Mouse (Mus musculus) brown adipose tissue, adult 24 weeks (tissue): ENCODE results near the gene Hsd17b14. TPM values are rescaled to one million over a fixed set of nuclear protein-coding genes. Genes with fewer than 3 reads are reported as not detected.

Source experiments
- H3K27ac ChIP-seq: fragments of 200-500 bp; replicated peaks from 2 replicates; pipeline ENCODE4 v1.5.1; 2012; ENCODE audit warnings: low read depth, mild to moderate bottlenecking, low read length
- H3K4me1 ChIP-seq: fragments of 200-500 bp; 2 replicates; pipeline ENCODE4 v1.6.1; 2012; ENCODE audit warnings: low read length, mixed read lengths; ENCODE audit not compliant: control insufficient read depth, insufficient read depth, insufficient read length
- H3K4me3 ChIP-seq: fragments of 200-500 bp; 2 replicates; pipeline ENCODE4 v1.5.1; 2012; ENCODE audit warnings: low read depth, mild to moderate bottlenecking, low read length, moderate library complexity; ENCODE audit not compliant: insufficient read depth
- polyA plus RNA-seq: library from polyadenylated mRNA; stranded (reverse); fragments of >200 nt; gene quantifications from 2 replicates; pipeline ENCODE4 v1.2.4, GENCODE M21; 2012; ENCODE audit not compliant: missing spikeins, insufficient read depth, insufficient read length

The Hsd17b14 gene
- polyA plus RNA-seq, 1 experiment, result not detected

DNA sequence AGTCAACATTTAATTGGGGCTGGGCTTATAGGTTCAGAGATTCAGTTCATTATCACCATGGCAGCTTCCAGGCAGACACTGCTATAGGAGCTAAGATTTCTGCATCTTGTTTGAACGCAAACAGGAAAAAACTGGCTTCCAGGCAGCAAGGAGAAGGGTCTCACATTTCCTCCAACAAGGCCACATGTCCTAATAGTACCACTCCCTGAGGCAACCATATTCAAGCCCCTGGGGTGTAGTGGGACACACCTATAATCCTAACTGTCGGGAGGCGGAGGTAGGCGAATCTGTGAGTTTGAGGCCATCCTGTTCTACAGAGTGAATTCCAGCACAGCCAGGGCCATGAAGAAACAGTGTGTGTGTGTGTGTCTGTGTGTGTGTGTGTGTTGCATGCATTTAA, 40.5 kb downstream of the Hsd17b14 start:
- no peak overlapping the region for H3K4me3 ChIP-seq
- H3K4me1 ChIP-seq, result no peaks in the 10 kb centered on the region

DNA sequence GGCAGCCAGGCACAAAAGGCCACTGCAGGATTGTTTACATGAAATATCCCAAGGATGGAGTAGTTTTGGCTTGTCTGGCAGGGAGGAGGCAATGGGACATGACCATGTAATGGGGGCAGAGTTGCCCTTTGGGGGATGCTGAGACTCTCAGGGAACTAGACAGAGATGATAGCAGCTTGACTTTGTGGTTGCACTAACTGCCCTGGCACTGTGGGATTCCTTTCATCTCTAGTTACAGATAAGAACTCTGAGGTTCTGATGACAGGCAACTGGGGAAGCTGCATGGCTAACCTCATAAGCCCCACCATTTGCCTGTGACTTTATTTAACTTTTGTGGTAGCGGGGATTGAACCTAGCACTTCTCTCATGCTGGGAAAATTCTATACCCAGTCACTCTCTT, 41.4 kb downstream of the Hsd17b14 start:
- no peak overlapping the region for H3K4me3 ChIP-seq
- no peak overlapping the region for H3K27ac ChIP-seq
- H3K4me1 ChIP-seq, result no peaks in the 10 kb centered on the region

More for the DNA sequence above, 40.5 kb downstream of the Hsd17b14 start:
- H3K27ac ChIP-seq, result no peak overlapping the region

DNA sequence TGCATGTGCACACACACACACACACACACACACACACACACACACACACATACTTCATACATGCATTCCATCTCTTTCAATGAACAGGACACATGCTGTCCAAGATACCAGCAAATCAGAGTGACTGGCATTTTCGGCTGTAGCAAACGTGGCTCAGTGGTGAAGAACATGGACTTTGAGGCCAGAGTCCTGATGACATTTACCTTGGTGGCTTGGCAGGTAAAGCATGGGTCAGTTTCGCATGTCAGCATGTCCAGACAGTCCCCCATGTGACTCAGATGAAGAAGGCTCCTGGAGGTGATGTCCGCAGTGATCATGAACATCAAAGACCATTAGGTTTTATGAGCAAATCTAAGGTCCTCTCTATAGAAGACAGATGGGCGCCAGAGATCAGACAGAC, 42.3 kb downstream of the Hsd17b14 start:
- no peak overlapping the region for H3K4me3 ChIP-seq
- no peaks in the 10 kb centered on the region for H3K4me1 ChIP-seq
- H3K27ac ChIP-seq, result no peak overlapping the region

DNA sequence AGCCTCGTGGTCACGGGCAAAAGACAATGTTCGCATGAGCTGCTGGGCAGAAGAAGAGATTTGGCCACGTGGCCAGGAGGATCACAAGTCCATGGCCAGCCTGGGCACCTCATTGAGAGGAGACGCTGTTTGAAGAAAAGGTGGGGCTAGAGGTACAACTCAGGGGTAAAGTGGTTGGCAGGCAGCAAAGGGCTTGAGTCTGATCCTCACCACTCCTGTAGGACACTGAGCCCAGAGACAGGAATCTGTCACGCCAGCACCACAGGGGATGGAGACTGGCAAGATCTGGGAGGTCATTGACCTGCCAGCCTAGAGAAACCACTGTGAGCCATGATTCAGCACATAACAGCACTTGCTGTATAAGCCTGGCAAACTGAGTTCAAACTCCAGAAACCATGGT, 42.8 kb downstream of the Hsd17b14 start:
- no peak overlapping the region for H3K4me3 ChIP-seq
- H3K4me1 ChIP-seq, result no peaks in the 10 kb centered on the region
- H3K27ac ChIP-seq, result no peak overlapping the region

DNA sequence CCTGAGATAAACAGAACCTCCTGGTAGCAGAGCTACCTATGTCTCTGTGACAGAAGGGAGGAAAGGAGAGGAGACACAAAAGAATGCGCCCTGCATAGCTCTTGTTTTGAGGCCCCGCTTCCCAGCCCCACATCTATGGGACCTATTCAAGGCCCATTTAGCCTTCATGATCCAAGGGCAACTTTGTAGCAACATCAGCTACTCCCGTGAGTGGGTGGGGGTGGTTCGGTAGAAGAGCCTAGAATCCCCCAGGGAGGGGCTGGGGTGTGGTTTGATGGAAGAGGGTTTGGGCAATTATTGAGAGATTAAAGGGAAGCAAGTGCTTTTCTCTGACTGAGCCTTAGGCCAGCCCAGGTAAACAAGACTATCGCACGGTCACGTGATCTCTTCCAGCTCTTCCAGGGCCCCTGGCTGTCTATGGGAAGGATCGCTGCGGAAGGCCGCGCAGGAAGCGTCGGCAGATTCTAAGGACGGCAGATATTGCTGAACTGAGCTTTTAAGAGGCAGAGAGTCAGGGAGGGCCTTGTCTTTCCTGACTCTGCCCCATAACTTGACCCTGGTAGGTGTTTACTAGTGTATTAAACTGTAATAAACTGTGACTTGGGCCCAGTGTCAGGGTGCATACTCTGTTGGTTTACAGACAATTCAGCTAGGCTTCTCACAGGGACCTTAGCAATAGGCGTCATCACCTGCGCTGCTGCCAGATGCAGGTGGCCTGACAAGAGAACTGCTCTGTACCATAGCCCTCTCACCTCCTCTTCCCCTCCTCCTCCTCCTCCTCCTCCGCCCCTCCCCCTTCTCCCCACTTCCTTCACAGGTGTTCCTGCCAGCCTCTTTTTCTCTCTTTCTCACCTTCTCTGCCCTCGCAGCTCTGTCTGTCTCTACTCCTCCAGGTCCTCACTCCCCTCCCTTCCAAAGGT, 44.5 kb downstream of the Hsd17b14 start:
- Histone ChIP-seq H3K4me1 (no peaks in the 10 kb centered on the region), H3K4me3 (no peak overlapping the region), H3K27ac (no peak overlapping the region)

DNA sequence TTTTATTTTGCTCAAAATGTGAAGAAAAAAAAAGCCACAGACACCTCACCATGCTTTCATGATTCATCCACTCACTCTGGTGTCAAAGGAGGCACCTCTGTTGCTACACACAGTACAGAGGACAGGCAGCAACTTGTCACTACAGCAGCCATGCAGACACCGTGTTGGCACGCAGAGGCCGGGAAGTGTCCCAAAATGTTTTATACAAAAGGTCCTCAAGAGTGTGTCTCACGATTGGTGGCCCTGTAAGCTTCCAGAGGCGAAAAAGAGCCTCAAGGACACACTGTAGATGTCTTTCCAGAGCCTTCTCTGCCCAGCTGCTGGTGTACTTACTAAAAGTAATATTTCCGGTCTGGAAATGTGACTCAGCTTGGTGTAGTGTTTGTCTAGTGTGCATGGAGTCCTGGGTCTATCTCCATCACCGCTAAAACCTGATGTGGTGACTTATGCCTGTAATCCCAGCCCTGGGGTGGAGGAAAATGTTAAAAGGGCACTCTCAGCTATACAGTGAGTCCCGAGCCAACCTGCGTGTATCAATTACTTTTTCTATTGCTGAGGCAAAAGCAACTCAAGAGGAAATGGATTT, 51.1 kb downstream of the Hsd17b14 start:
- Histone ChIP-seq H3K4me3 (no peak overlapping the region), H3K27ac (peak overlapping the region; percentile 20; the same call in 1 of the 2 replicates), H3K4me1 (no peaks in the 10 kb centered on the region)

DNA sequence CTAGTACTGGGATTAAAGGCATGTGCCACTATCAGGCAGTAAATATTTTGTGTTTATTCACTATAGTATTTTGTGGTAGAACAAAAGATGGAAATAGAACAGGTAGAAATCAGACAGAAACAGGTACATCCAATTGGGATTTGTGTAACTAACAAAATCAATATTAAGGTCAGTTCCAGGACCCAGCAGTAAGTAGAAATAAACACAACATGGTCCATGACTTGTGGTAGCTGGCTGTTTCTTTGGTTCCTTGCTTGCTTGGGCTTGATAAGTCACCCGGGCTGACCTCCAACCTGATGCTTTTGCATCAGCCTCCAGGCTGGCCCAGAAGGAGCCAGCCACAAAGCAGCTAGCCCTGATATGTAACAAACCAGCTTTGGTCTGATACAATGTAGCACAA, 54.8 kb downstream of the Hsd17b14 start:
- Histone ChIP-seq H3K27ac (no peak overlapping the region), H3K4me3 (no peak overlapping the region), H3K4me1 (no peaks in the 10 kb centered on the region)

DNA sequence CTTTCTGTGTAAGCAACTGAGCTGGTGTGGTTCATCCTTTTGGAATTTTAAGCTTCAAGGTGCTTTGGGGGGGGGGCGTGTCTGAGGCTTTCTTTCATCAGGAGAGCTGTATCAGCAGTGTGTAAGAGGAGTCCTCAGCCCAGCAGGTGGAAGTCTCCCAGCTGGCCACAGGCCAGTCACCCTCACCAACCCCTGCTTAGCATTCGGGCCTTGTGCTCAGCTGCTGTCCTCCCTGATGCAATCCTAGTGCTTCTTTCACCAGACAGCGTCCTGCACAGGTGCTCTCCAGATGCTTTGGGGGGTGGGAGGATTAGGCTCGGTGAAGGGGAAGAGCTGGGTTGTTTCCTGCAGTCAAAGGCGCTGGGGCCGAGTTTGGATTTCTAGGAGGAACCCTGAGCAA, 61.6 kb downstream of the Hsd17b14 start:
- Histone ChIP-seq H3K4me1 (peaks cover 3% of the 10 kb centered on the region; the same call in 1 of the 2 replicates), H3K27ac (no peak overlapping the region), H3K4me3 (no peak overlapping the region)

DNA sequence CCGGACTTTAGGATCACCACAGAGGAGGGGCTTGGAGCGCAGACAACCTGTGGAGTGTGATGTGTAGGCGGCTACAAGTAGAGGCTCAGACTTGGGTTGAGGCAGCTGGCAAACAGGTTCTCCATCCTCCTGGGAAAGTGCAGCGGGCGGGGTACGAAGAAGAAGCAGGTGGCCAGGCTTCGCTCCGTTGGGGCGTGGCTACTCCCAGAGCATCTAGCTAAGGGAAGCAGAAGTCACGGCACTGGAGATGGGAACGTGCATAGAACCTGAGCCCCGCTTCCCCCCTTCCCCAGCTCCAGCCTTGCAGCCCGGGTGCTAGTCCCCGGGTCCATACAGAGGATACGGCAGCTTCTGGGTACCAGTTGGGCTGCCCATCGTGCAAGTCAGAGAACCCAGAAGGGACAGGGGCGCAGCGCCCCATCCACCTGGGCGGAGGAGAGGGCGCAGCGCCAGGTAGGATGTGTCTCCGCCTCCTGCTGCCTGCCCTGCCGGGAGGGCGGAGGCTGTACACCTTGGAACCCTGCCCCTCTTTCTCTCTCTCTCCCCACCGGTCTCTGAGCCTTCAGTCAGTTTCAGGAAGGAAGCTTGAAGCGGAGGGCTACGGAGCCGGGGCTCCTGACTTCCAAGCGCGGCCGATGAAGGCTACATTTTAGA, 62.5 kb downstream of the Hsd17b14 start, which contains the start of gene Fut1:
Gene Fut1 (plus strand): TSS at position 248 of the 654 bp plus-strand sequence.
- H3K4me1 ChIP-seq, result peaks cover 3% of the 10 kb centered on the region; the same call in 1 of the 2 replicates
- no peak within 1 kb of the TSS for H3K27ac ChIP-seq
- H3K4me3 ChIP-seq, result no peak within 1 kb of the TSS

Other genes with a start within 250 kb of the Hsd17b14 start
- 4.0 and 5.0 TPM in 2 replicates for gene Trpm4, start 221.1 kb upstream of the Hsd17b14 start, polyA plus RNA-seq
- 8.1 and 16.2 TPM in 2 replicates for gene Hrc, start 219.6 kb upstream of the Hsd17b14 start, polyA plus RNA-seq
- not detected in 2 replicates for gene Ppfia3, start 187.9 kb upstream of the Hsd17b14 start, polyA plus RNA-seq
- not detected in 2 replicates for gene Lin7b, start 184.3 kb upstream of the Hsd17b14 start, polyA plus RNA-seq
- gene Snrnp70, start 159.2 kb upstream of the Hsd17b14 start, polyA plus RNA-seq, result 69.0 and 82.7 TPM in 2 replicates
- gene Kcna7, start 149.2 kb upstream of the Hsd17b14 start, polyA plus RNA-seq, result 1.0 TPM in 1 of 2 replicates, not detected in the other
- not detected in 2 replicates for gene Ntf5, start 141.2 kb upstream of the Hsd17b14 start, polyA plus RNA-seq
- gene Lhb, start 134.1 kb upstream of the Hsd17b14 start, polyA plus RNA-seq, result not detected in 2 replicates
- gene Gys1, start 120.0 kb upstream of the Hsd17b14 start, polyA plus RNA-seq, result 90.6 and 112 TPM in 2 replicates
- gene Ruvbl2, start 116.8 kb upstream of the Hsd17b14 start, polyA plus RNA-seq, result 75.4 and 79.6 TPM in 2 replicates
- 1,179 and 1,214 TPM in 2 replicates for gene Ftl1, start 95.0 kb upstream of the Hsd17b14 start, polyA plus RNA-seq
- gene Bax, start 88.0 kb upstream of the Hsd17b14 start, polyA plus RNA-seq, result 20.1 and 26.9 TPM in 2 replicates
- gene Tulp2, start 73.0 kb upstream of the Hsd17b14 start, polyA plus RNA-seq, result not detected in 2 replicates
- 6.9 TPM in 1 of 2 replicates, not detected in the other for gene Gm45808, start 68.1 kb upstream of the Hsd17b14 start, polyA plus RNA-seq
- gene Dhdh, start 66.1 kb upstream of the Hsd17b14 start, polyA plus RNA-seq, result 145 and 190 TPM in 2 replicates
- 78.6 and 108 TPM in 2 replicates for gene Nucb1, start 44.5 kb upstream of the Hsd17b14 start, polyA plus RNA-seq
- gene Ppp1r15a, start 28.6 kb upstream of the Hsd17b14 start, polyA plus RNA-seq, result 12.6 and 24.6 TPM in 2 replicates
- 1.9 and 3.3 TPM in 2 replicates for gene Plekha4, start 28.6 kb upstream of the Hsd17b14 start, polyA plus RNA-seq
- 82.0 and 135 TPM in 2 replicates for gene Bcat2, start 15.3 kb downstream of the Hsd17b14 start, polyA plus RNA-seq
- 2.0 TPM in 1 of 2 replicates, not detected in the other for gene Fgf21, start 60.6 kb downstream of the Hsd17b14 start, polyA plus RNA-seq
- gene Fut1, start 62.4 kb downstream of the Hsd17b14 start, polyA plus RNA-seq, result not detected in 2 replicates
- gene Izumo1, start 66.9 kb downstream of the Hsd17b14 start, polyA plus RNA-seq, result 0.63 TPM in 1 of 2 replicates, not detected in the other
- 4.3 and 9.3 TPM in 2 replicates for gene Rasip1, start 72.6 kb downstream of the Hsd17b14 start, polyA plus RNA-seq
- gene Mamstr, start 85.1 kb downstream of the Hsd17b14 start, polyA plus RNA-seq, result 1.5 TPM in 1 of 2 replicates, not detected in the other
- not detected in 2 replicates for gene Fut2, start 111.5 kb downstream of the Hsd17b14 start, polyA plus RNA-seq
- gene Ntn5, start 129.1 kb downstream of the Hsd17b14 start, polyA plus RNA-seq, result not detected in 2 replicates
- not detected in 2 replicates for gene Sec1, start 139.5 kb downstream of the Hsd17b14 start, polyA plus RNA-seq
- gene Car11, start 144.9 kb downstream of the Hsd17b14 start, polyA plus RNA-seq, result 12.1 and 17.1 TPM in 2 replicates
- gene Dbp, start 150.2 kb downstream of the Hsd17b14 start, polyA plus RNA-seq, result 23.3 and 31.5 TPM in 2 replicates
- 445 and 504 TPM in 2 replicates for gene Rpl18, start 160.6 kb downstream of the Hsd17b14 start, polyA plus RNA-seq
- gene Sphk2, start 163.1 kb downstream of the Hsd17b14 start, polyA plus RNA-seq, result 9.2 and 9.9 TPM in 2 replicates
- gene Fam83e, start 166.3 kb downstream of the Hsd17b14 start, polyA plus RNA-seq, result not detected in 2 replicates
- not detected in 2 replicates for gene Spaca4, start 170.9 kb downstream of the Hsd17b14 start, polyA plus RNA-seq
- 0.36 and 0.46 TPM in 2 replicates for gene Lmtk3, start 228.8 kb downstream of the Hsd17b14 start, polyA plus RNA-seq
- gene Sult2b1, start 229.8 kb downstream of the Hsd17b14 start, polyA plus RNA-seq, result 0.87 and 1.1 TPM in 2 replicates